Mouse (Mus musculus) ES-Bruce4 (cell line): Measurements from ENCODE around the gene Srp14. TPM values are rescaled to one million over a fixed set of nuclear protein-coding genes. Genes with fewer than 3 reads are reported as not detected.

Experiments
- H3K27ac ChIP-seq: 2 replicates; pipeline ENCODE4 v1.5.1; 2012; ENCODE audit warnings: low read length, inconsistent platforms; ENCODE audit not compliant: insufficient read depth
- H3K27me3 ChIP-seq: 2 replicates; pipeline ENCODE4 v1.6.1; 2012; ENCODE audit warnings: mild to moderate bottlenecking, low read length, inconsistent platforms; ENCODE audit not compliant: control insufficient read depth, poor library complexity, insufficient read depth, severe bottlenecking
- H3K36me3 ChIP-seq: 2 replicates; pipeline ENCODE4 v1.6.1; 2012; ENCODE audit warnings: inconsistent platforms, mild to moderate bottlenecking, low read length, moderate library complexity; ENCODE audit not compliant: control insufficient read depth, poor library complexity, insufficient read depth, severe bottlenecking
- H3K4me1 ChIP-seq: one replicate; pipeline ENCODE4 v1.8.1; 2011; ENCODE audit warnings: low read length; ENCODE audit not compliant: control insufficient read depth, insufficient read depth
- H3K4me3 ChIP-seq: 2 replicates; pipeline ENCODE4 v1.5.1; 2011; ENCODE audit warnings: low read depth, mild to moderate bottlenecking, low read length
- H3K9ac ChIP-seq: 2 replicates; pipeline ENCODE4 v1.6.1; 2012; ENCODE audit warnings: low read depth, mild to moderate bottlenecking, inconsistent platforms; ENCODE audit not compliant: poor library complexity, severe bottlenecking
- H3K9me3 ChIP-seq: replicated peaks from 2 replicates; pipeline ENCODE4 v1.6.1; 2012; ENCODE audit warnings: mild to moderate bottlenecking, low read length, inconsistent platforms; ENCODE audit not compliant: control insufficient read depth, poor library complexity, insufficient read depth, severe bottlenecking
- CTCF ChIP-seq: IDR thresholded peaks from one replicate; pipeline ENCODE4 v1.8.1; 2011; ENCODE audit warnings: low read depth, low read length
- EP300 ChIP-seq: IDR thresholded peaks from 2 replicates; pipeline ENCODE4 v1.6.1; 2011; ENCODE audit warnings: low read depth, low read length; ENCODE audit not compliant: insufficient read depth
- POLR2A ChIP-seq: IDR thresholded peaks from one replicate; pipeline ENCODE4 v1.8.1; 2011; ENCODE audit warnings: low read length; ENCODE audit not compliant: insufficient read depth
- polyA plus RNA-seq: library from polyadenylated mRNA; stranded (reverse); fragments of >200 nt; gene quantifications from 2 replicates; pipeline ENCODE4 v1.2.4, GENCODE M21; 2011; ENCODE audit warnings: low read depth; ENCODE audit not compliant: missing spikeins, insufficient read depth, insufficient read length

The Srp14 gene
- polyA plus RNA-seq, 1 experiment: 142 TPM

- H3K27me3 ChIP-seq: no peaks in the 10 kb centered on the region
- no peaks in the 10 kb centered on the region for H3K36me3 ChIP-seq
- no peak overlapping the region for H3K4me3 ChIP-seq
- TF ChIP-seq EP300: no peak
- TF ChIP-seq POLR2A: no peak
- TF ChIP-seq CTCF: no peak
- H3K9me3 ChIP-seq: no peaks in the 10 kb centered on the region
- no peak overlapping the region for H3K9ac ChIP-seq
- H3K4me1 ChIP-seq: peaks cover 2% of the 10 kb centered on the region
- H3K27ac ChIP-seq: no peak overlapping the region
Measured at GRCm38 (mm10) chr2:118483032-118483431, 3.5 kb upstream of the Srp14 start.

DNA sequence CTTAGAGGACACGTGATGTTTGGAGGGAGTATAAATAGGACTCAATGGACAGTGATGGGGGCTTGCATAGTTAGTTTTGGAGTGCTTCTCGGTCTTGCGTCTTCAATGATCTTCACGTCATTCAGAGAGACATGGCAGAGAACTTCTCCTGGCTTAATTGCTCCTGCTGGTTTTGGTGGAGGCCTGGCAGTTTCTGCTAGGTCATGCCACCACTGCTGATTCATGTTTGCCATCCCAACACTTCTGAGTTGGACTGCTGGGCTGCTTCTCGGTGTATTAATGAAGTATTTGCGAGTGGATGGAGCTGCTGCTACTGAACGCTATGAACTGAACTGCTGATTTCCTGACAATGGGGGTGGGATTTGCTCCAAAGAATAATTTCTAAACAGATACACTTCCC is 1.4 kb upstream of the Srp14 start:
- H3K36me3 ChIP-seq: peaks cover 7% of the 10 kb centered on the region; the same call in 1 of the 2 replicates
- TF ChIP-seq CTCF (no peak), POLR2A (no peak), EP300 (no peak)
- no peak overlapping the region for H3K9ac ChIP-seq
- H3K4me3 ChIP-seq: no peak overlapping the region
- H3K4me1 ChIP-seq: peaks cover 2% of the 10 kb centered on the region
- no peak overlapping the region for H3K27ac ChIP-seq
- H3K27me3 ChIP-seq: no peaks in the 10 kb centered on the region
- no peaks in the 10 kb centered on the region for H3K9me3 ChIP-seq

DNA sequence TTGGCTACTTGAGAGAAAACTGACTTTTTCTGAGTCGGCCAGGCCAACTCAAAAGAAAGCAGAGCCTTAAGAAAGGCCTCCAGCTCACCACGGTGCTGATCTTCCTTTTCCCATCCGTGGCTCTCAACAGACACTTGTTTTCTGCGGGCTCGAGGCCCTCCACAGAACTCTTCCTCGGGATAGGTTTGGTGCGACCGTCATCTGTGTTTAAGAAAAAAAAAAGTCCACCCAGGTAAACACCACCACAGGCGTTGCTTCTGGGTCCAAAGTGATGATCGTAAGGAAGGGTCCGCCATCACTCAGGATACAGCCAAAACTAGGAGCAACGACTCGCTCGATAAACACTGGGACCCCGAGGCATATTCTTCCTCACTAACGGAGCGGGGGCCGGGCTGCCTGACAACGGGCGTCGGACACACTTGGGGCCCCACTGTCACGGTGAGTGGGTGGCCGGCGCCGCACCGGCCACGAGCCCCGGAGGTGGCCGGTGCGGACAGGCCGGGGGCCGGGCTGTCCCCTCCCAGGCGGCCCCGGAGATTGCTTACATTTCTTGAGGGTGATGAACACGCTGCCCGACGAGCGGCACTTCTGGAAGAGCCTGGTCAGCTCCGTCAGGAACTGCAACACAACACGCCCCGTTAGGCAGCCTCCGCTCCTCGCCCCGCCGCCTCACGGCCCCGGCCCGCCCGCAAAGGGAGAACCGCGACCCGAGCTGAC is 520 bp downstream of the Srp14 start:
- Histone ChIP-seq H3K36me3 (peaks cover 17% of the 10 kb centered on the region), H3K9ac (peak overlapping the region; percentile 90), H3K4me1 (peaks cover 2% of the 10 kb centered on the region), H3K27ac (no peak overlapping the region), H3K27me3 (no peaks in the 10 kb centered on the region), H3K9me3 (no peaks in the 10 kb centered on the region), H3K4me3 (peak overlapping the region; percentile 95)
- no peak for TF ChIP-seq EP300
- no peak for TF ChIP-seq POLR2A
- no peak for TF ChIP-seq CTCF

- H3K4me1 ChIP-seq: no peaks in the 10 kb centered on the region
- H3K36me3 ChIP-seq: peaks cover 22% of the 10 kb centered on the region
- no peak overlapping the region for H3K27ac ChIP-seq
- TF ChIP-seq POLR2A: no peak
- no peak for TF ChIP-seq CTCF
- no peak for TF ChIP-seq EP300
- no peaks in the 10 kb centered on the region for H3K9me3 ChIP-seq
- no peak overlapping the region for H3K9ac ChIP-seq
- no peaks in the 10 kb centered on the region for H3K27me3 ChIP-seq
- H3K4me3 ChIP-seq: no peak overlapping the region
Measured at GRCm38 (mm10) chr2:118468354-118468753, 11.2 kb downstream of the Srp14 start.

- no peak for TF ChIP-seq CTCF
- TF ChIP-seq POLR2A: no peak
- no peak for TF ChIP-seq EP300
- H3K36me3 ChIP-seq: peaks cover 12% of the 10 kb centered on the region
- H3K9ac ChIP-seq: no peak overlapping the region
- H3K27ac ChIP-seq: no peak overlapping the region
- no peaks in the 10 kb centered on the region for H3K9me3 ChIP-seq
- H3K4me1 ChIP-seq: no peaks in the 10 kb centered on the region
- H3K27me3 ChIP-seq: no peaks in the 10 kb centered on the region
- no peak overlapping the region for H3K4me3 ChIP-seq
Measured at GRCm38 (mm10) chr2:118466601-118467000, 12.9 kb downstream of the Srp14 start.

DNA sequence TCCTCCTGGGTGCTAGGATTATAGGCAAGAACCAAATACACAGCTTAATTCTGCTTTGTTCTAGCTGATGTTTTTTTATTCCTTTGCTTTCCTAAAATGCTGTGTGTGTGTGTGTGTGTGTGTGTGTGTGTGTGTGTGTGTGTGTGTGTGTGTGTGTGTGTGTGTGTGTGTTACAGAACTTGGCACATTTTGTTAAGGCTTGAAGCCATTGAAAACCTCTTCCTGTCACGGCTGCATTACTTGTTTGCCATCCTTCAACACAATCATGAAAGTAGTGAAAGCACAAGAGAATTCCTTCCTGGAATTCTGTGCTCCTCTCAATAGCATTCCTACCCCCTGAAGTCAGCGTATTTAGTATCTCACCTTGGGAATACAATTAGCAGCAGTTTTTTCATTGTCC is 13.6 kb downstream of the Srp14 start:
- Histone ChIP-seq H3K36me3 (peaks cover 8% of the 10 kb centered on the region), H3K4me1 (no peaks in the 10 kb centered on the region), H3K4me3 (no peak overlapping the region), H3K9ac (no peak overlapping the region), H3K9me3 (no peaks in the 10 kb centered on the region), H3K27ac (no peak overlapping the region), H3K27me3 (no peaks in the 10 kb centered on the region)
- TF ChIP-seq EP300 (no peak), CTCF (no peak), POLR2A (no peak)
